ENCODE assay signal across 15 mouse cellular contexts in the genomic region with DNA sequence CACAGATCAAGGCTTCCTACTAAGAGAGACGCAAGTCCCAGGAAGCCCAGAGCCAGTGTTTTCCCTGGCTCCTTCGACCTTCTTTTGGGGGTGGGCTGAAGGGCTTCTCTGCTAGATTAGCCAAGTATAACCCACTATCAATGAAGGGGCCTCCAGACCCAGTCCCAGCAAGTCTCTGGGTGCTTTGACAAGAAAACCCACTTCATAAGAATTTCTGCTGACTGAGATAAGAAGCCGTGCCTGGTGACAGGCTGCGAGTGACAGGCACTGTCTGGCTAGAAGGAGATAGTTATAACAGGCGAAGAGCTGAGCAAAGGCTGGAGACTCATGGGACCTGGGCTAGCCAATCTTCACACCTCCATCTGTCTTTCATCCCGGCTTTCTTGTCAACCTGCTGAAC.
DNase-seq lines count a peak whose midpoint lies in the region; ATAC-seq and TF ChIP-seq lines count a peak whose summit lies in the region.
"Had no signal": no experiment of that assay in that cellular context is flagged by ENCODE, and none has a peak within 500 bp of the region (broad histone marks: within the 10 kb centered on the region; RNA-seq: fewer than 3 reads in every experiment).

No protein-coding gene starts in this region.

- H3K79me2 ChIP-seq in heart, adult 2 months (replicated peaks; ENCODE audit: control insufficient read depth, insufficient read depth, low read length), result no peaks in the 10 kb centered on the region

- H3K4me3 ChIP-seq in heart, embryonic 16.5 days (ENCODE audit: low read length), result no peak overlapping the region
- no peak overlapping the region for H3K4me3 ChIP-seq in heart, adult 2 months
- no peak overlapping the region for H3K4me3 ChIP-seq in liver, embryonic 16.5 days (ENCODE audit: low read depth, low read length)
- H3K4me3 ChIP-seq: limb, embryonic 13.5 days; myocyte had no signal

- TF ChIP-seq EP300 in heart, adult 2 months (IDR thresholded peaks at IDR 0.05; ENCODE audit: insufficient read depth, low read depth, low read length), result no peak

- no peak for ATAC-seq in heart, embryonic 16.5 days (replicated peaks; ENCODE audit: extremely low read depth, insufficient read depth, low FRiP score)
- ATAC-seq in liver, embryonic 16.5 days (ENCODE audit: low read depth), result peak; percentile 94
- no peak for ATAC-seq in activated CD4-positive, CD25-positive, alpha-beta regulatory T cell, adult 4 months

- peaks cover 15% of the 10 kb centered on the region for H3K4me1 ChIP-seq in heart, embryonic 16.5 days (ENCODE audit: control insufficient read depth, insufficient read depth, low read length)
- peaks cover 5% of the 10 kb centered on the region for H3K4me1 ChIP-seq in heart, adult 2 months (ENCODE audit: control insufficient read depth, insufficient read depth, low read length)
- peaks cover 25% of the 10 kb centered on the region for H3K4me1 ChIP-seq in liver, embryonic 16.5 days (ENCODE audit: control insufficient read depth, low read depth, low read length)
- H3K4me1 ChIP-seq: limb, embryonic 13.5 days had no signal

- peak overlapping the region; percentile 33 for H3K27ac ChIP-seq in heart, embryonic 16.5 days (ENCODE audit: low read length)
- no peak overlapping the region for H3K27ac ChIP-seq in heart, adult 2 months
- peak overlapping the region; percentile 75 for H3K27ac ChIP-seq in liver, embryonic 16.5 days (ENCODE audit: low read length)
- H3K27ac ChIP-seq: limb, embryonic 13.5 days had no signal

- no peaks in the 10 kb centered on the region for H3K36me3 ChIP-seq in heart, embryonic 16.5 days (ENCODE audit: control insufficient read depth, insufficient read depth)
- no peaks in the 10 kb centered on the region for H3K36me3 ChIP-seq in heart, adult 2 months (ENCODE audit: control insufficient read depth, insufficient read depth, low read length)
- H3K36me3 ChIP-seq in liver, embryonic 16.5 days (ENCODE audit: control insufficient read depth, insufficient read depth), result no peaks in the 10 kb centered on the region
- H3K36me3 ChIP-seq: limb, embryonic 13.5 days had no signal

- H3K4me2 ChIP-seq in heart, embryonic 16.5 days (ENCODE audit: low read depth, low read length), result no peak overlapping the region
- peak overlapping the region; percentile 39 for H3K4me2 ChIP-seq in liver, embryonic 16.5 days (ENCODE audit: low read depth, low read length)
- H3K4me2 ChIP-seq: limb, embryonic 13.5 days; midbrain, embryonic 11.5 days had no signal

- intact Hi-C loops in heart, adult 2 months (cut with DNase I), result no loop called here

- no peak overlapping the region for H3K9ac ChIP-seq in heart, embryonic 16.5 days (ENCODE audit: low read length)
- no peak overlapping the region for H3K9ac ChIP-seq in heart, adult 2 months (ENCODE audit: low read depth, low read length)
- H3K9ac ChIP-seq in liver, embryonic 16.5 days (ENCODE audit: low read depth, low read length), result 0 out of 2 replicates have a peak overlapping the region, but pooled peaks have one; percentile 4
- H3K9ac ChIP-seq: limb, embryonic 13.5 days had no signal

- no peaks in the 10 kb centered on the region for H3K9me3 ChIP-seq in heart, embryonic 16.5 days (replicated peaks; ENCODE audit: control insufficient read depth, low read length)
- no peaks in the 10 kb centered on the region for H3K9me3 ChIP-seq in liver, embryonic 16.5 days (replicated peaks; ENCODE audit: control insufficient read depth, low read length)
- H3K9me3 ChIP-seq: limb, embryonic 13.5 days had no signal

- no peak for TF ChIP-seq POLR2A in heart, adult 2 months (IDR thresholded peaks at IDR 0.05; ENCODE audit: insufficient read depth, low read depth, low read length)

- H3K27me3 ChIP-seq in heart, embryonic 16.5 days (ENCODE audit: control insufficient read depth, insufficient read depth, low read length), result no peaks in the 10 kb centered on the region
- no peaks in the 10 kb centered on the region for H3K27me3 ChIP-seq in heart, adult 2 months (ENCODE audit: control insufficient read depth, insufficient read depth, low read length)
- no peaks in the 10 kb centered on the region for H3K27me3 ChIP-seq in liver, embryonic 16.5 days (ENCODE audit: control insufficient read depth, insufficient read depth, low read depth, low read length)
- H3K27me3 ChIP-seq: CH12.LX had no signal

- WGBS in heart, embryonic 16.5 days, result 19% methylated on average over 6 of the region's 6 CpGs
- 51% methylated on average over 6 of the region's 6 CpGs for WGBS in heart, adult 2 months
- 19% methylated on average over 6 of the region's 6 CpGs for WGBS in liver, embryonic 16.5 days (ENCODE audit: insufficient replicate concordance)

- DNase-seq in heart, adult 2 months, result no peak
- peak; percentile 71 for DNase-seq in MEL-GATA-1-ER (ENCODE audit: extremely low read depth, low read depth)
- peak; percentile 68 for DNase-seq in c-Kit-positive CD71-positive TER-119-positive erythroid progenitor cells, embryonic 14.5 days (ENCODE audit: low spot score)
- no peak for DNase-seq in adrenal gland, postnatal 25 days
- DNase-seq: adrenal gland, postnatal 14 days; cerebellum, adult 18-20 months; kidney, adult 11 months; kidney, postnatal 4 days had no signal

- TF ChIP-seq CTCF in heart, adult 2 months (IDR thresholded peaks at IDR 0.05), result no peak

Comparison
In these comparisons a context has a peak if more than half of its experiments do, and no peak if none do; other contexts are left out.
1. DNase-seq: peak in MEL-GATA-1-ER (single experiment) and c-Kit-positive CD71-positive TER-119-positive erythroid progenitor cells, embryonic 14.5 days (single experiment); none in heart, adult 2 months (0 of 2) and adrenal gland, postnatal 25 days (single experiment).